Mouse (Mus musculus): Measurements from ENCODE around the gene Pbxip1. TPM values are rescaled to one million over a fixed set of nuclear protein-coding genes. Genes with fewer than 3 reads are reported as not detected.
A peak's percentile ranks its signal among the peaks of the same experiment; 100 is the strongest.

Pbxip1 gene
- polyA plus RNA-seq, 1 experiment from 2014 or later = 52.2 TPM

DNA sequence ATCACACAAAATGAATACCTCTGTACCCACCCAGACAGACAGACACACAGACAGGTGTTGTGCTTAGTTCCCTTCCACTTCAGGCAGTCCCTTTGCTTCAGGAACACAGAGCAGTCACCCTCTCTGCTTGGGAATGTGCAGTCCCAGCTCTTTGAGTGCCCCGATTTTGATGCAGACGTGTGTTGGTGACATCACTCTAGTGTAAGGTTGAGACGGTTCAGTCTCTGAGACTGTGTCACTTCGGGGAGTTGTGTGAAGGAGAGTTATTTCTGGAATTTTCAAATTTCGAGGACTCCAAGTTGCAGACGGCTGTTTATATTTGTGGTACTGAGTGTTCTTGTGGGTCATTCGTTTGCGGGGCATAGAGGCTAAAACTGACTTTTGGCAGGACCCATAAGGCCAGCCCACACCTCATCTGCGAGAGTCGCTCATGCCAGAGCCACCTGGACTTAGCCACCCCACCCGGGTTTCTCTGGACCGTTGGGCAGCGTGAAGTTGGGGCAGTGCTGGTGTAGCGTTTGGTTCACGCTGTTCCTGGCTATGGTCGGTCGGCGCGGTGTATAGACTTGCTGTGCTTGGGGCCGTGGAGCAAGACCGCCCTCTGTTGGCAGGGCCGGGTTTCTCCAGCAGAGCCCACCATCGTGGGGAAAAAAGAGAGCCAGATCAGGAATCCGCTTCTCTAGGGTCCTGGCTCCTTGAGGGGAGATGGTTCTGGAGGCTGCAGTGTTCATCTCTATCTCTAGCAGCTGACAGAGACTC is 48.4 kb downstream of the Pbxip1 start:
- ATAC-seq = peak; percentile 72
- H3K4me3 ChIP-seq (ENCODE audit: low read depth, low read length) = no peak overlapping the region
- H3K27ac ChIP-seq (ENCODE audit: low read depth, low read length) = no peak overlapping the region
- WGBS = 15% methylated on average over 24 of the region's 24 CpGs
- H3K27me3 ChIP-seq (replicated peaks; ENCODE audit: control insufficient read depth, insufficient read depth, low read length) = no peaks in the 10 kb centered on the region; the same call in 1 of the 2 replicates
- H3K9ac ChIP-seq (ENCODE audit: low read depth, low read length) = no peak overlapping the region
- H3K36me3 ChIP-seq (ENCODE audit: control insufficient read depth, insufficient read depth) = no peaks in the 10 kb centered on the region
- peak; percentile 99 for TF ChIP-seq CTCF (IDR thresholded peaks at IDR 0.05; ENCODE audit: low read depth)
- 0 out of 2 replicates have a peak, but pooled peaks cover 2% of the 10 kb centered on the region for H3K4me1 ChIP-seq (replicated peaks; ENCODE audit: control insufficient read depth, insufficient read depth, low read length)
- H3K9me3 ChIP-seq (ENCODE audit: control insufficient read depth) = no peaks in the 10 kb centered on the region
- peak overlapping the region; percentile 46 for H3K4me2 ChIP-seq (replicated peaks; ENCODE audit: low read depth)

DNA sequence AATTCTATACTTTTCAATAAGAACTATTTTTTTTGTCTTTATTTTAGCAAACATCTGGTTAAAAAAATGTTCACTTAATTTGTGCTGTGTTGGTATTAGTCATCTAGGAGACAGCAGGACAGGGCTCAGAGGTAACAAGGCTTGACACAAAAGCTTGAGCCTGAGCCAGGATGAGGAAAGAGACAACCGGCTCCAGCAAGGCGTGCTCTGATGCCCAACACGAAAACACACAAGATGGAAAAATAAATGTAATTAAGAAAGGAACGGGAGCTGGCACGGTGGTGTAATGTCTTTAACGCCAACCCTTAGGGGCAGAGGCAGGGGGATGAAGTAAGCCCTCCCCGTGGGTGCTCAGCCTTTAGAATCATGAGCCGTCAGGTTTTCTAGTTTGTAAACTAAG is 49.6 kb downstream of the Pbxip1 start:
- TF ChIP-seq CTCF (IDR thresholded peaks at IDR 0.05; ENCODE audit: low read depth) = no peak
- no peak for ATAC-seq

DNA sequence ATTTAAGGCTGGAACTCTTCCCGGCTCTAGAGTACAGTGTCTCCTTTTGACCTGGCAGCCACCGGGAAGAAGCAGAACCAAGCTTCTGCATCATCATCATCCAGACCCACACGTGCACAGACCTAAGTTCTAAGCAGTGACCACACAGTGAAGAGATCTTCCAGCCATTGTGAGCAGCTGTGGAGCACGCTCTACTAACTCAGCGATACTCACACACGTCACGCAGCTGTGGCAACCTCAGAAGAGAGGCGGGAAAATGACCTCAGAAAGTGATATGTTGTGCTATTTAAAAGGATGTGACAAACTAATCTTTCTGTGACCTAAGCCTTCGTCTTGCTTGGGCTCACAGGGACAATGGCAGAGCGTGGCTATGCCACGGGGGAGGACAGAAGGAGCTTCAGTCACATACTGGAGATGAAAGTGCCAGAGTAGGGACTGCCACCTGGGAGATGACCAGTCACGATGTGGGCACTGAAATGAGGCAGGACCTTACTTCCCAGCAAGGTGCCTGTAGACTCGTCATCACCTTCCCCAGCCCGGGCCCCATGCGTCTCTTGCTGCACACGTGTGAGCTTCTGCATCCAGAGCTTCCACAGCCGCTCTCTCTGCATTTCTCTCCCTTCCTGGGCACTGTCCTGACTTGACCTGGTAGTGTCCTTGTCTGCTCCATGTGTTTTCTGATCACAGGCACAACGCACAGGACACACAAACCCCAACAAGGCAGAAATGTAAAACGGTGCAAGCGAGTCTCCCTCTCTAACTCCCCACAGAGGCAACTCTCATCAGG is 50.6 kb downstream of the Pbxip1 start:
- no peak for ATAC-seq
- H3K36me3 ChIP-seq (ENCODE audit: control insufficient read depth, insufficient read depth) = no peaks in the 10 kb centered on the region
- H3K27me3 ChIP-seq (replicated peaks; ENCODE audit: control insufficient read depth, insufficient read depth, low read length) = no peaks in the 10 kb centered on the region; the same call in 1 of the 2 replicates
- 0 out of 2 replicates have a peak overlapping the region, but pooled peaks have one; percentile 21 for H3K4me2 ChIP-seq (replicated peaks; ENCODE audit: low read depth)
- H3K9ac ChIP-seq (ENCODE audit: low read depth, low read length) = no peak overlapping the region
- no peak overlapping the region for H3K27ac ChIP-seq (ENCODE audit: low read depth, low read length)
- 0 out of 2 replicates have a peak, but pooled peaks cover under 1% of the 10 kb centered on the region for H3K4me1 ChIP-seq (replicated peaks; ENCODE audit: control insufficient read depth, insufficient read depth, low read length)
- TF ChIP-seq CTCF (IDR thresholded peaks at IDR 0.05; ENCODE audit: low read depth) = no peak
- WGBS = 66% methylated on average over 20 of the region's 20 CpGs
- no peaks in the 10 kb centered on the region for H3K9me3 ChIP-seq (ENCODE audit: control insufficient read depth)
- H3K4me3 ChIP-seq (ENCODE audit: low read depth, low read length) = no peak overlapping the region

More for the DNA sequence above, 49.6 kb downstream of the Pbxip1 start:
- 85% methylated on average over 8 of the region's 8 CpGs for WGBS
- Histone ChIP-seq H3K27me3 (replicated peaks; ENCODE audit: control insufficient read depth, insufficient read depth, low read length) (no peaks in the 10 kb centered on the region; the same call in 1 of the 2 replicates), H3K4me1 (replicated peaks; ENCODE audit: control insufficient read depth, insufficient read depth, low read length) (0 out of 2 replicates have a peak, but pooled peaks cover 2% of the 10 kb centered on the region), H3K4me2 (replicated peaks; ENCODE audit: low read depth) (no peak overlapping the region), H3K4me3 (ENCODE audit: low read depth, low read length) (no peak overlapping the region), H3K9ac (ENCODE audit: low read depth, low read length) (no peak overlapping the region), H3K9me3 (ENCODE audit: control insufficient read depth) (no peaks in the 10 kb centered on the region), H3K27ac (ENCODE audit: low read depth, low read length) (no peak overlapping the region), H3K36me3 (ENCODE audit: control insufficient read depth, insufficient read depth) (no peaks in the 10 kb centered on the region)

DNA sequence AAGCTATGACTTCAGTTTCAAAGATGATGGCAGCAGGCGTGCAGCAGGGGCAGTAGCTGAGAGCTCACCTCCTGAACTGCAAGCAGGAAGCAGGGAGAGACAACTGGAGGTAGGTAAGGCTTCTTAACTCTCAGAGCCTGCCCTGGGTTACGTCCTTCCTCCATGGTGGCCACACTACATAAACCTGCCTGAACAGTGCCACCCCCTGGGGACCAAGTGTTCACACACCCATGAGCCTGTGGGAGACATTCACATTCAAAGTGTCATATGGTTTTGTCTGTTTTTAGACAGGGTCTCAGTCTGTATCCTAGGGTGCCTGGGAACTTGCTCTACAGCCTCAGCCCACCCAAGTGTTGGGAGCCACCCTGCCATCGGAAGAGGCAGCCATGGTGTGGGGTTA is 54.3 kb downstream of the Pbxip1 start:
- no peaks in the 10 kb centered on the region for H3K36me3 ChIP-seq (ENCODE audit: control insufficient read depth, insufficient read depth)
- no peak overlapping the region for H3K4me3 ChIP-seq (ENCODE audit: low read depth, low read length)
- H3K27me3 ChIP-seq (replicated peaks; ENCODE audit: control insufficient read depth, insufficient read depth, low read length) = no peaks in the 10 kb centered on the region; the same call in 1 of the 2 replicates
- TF ChIP-seq CTCF (IDR thresholded peaks at IDR 0.05; ENCODE audit: low read depth) = peak; percentile 46
- ATAC-seq = no peak
- no peak overlapping the region for H3K9ac ChIP-seq (ENCODE audit: low read depth, low read length)
- H3K4me2 ChIP-seq (replicated peaks; ENCODE audit: low read depth) = no peak overlapping the region
- no peak overlapping the region for H3K27ac ChIP-seq (ENCODE audit: low read depth, low read length)
- H3K9me3 ChIP-seq (ENCODE audit: control insufficient read depth) = no peaks in the 10 kb centered on the region
- H3K4me1 ChIP-seq (replicated peaks; ENCODE audit: control insufficient read depth, insufficient read depth, low read length) = no peaks in the 10 kb centered on the region
- 89% methylated on average over 3 of the region's 3 CpGs for WGBS

DNA sequence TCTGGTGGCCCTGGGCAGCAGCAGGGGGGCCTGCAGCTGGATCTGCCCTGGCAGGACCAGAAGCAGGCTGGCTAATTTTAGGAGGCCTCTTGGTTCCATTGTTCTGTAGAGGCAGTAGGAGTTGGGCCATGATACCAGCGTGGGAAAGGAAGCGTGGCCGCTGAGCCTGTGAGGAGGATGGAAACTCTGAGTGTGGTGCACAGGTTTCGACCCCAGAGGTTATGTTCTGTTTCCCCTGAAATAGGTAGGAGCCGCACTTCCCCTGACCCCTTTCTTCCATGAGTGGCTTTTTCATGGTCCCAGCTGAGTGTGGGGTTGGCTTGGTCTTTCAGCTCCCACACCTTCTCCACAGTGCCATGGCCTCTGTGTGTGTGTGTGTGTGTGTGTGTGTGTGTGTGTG is 55.1 kb downstream of the Pbxip1 start:
- no peak overlapping the region for H3K9ac ChIP-seq (ENCODE audit: low read depth, low read length)
- H3K27me3 ChIP-seq (replicated peaks; ENCODE audit: control insufficient read depth, insufficient read depth, low read length) = no peaks in the 10 kb centered on the region; the same call in 1 of the 2 replicates
- ATAC-seq = no peak
- H3K4me3 ChIP-seq (ENCODE audit: low read depth, low read length) = no peak overlapping the region
- WGBS = 81% methylated on average over 5 of the region's 5 CpGs
- no peaks in the 10 kb centered on the region for H3K4me1 ChIP-seq (replicated peaks; ENCODE audit: control insufficient read depth, insufficient read depth, low read length)
- no peak overlapping the region for H3K4me2 ChIP-seq (replicated peaks; ENCODE audit: low read depth)
- H3K36me3 ChIP-seq (ENCODE audit: control insufficient read depth, insufficient read depth) = no peaks in the 10 kb centered on the region
- no peak overlapping the region for H3K27ac ChIP-seq (ENCODE audit: low read depth, low read length)
- H3K9me3 ChIP-seq (ENCODE audit: control insufficient read depth) = no peaks in the 10 kb centered on the region
- no peak for TF ChIP-seq CTCF (IDR thresholded peaks at IDR 0.05; ENCODE audit: low read depth)

DNA sequence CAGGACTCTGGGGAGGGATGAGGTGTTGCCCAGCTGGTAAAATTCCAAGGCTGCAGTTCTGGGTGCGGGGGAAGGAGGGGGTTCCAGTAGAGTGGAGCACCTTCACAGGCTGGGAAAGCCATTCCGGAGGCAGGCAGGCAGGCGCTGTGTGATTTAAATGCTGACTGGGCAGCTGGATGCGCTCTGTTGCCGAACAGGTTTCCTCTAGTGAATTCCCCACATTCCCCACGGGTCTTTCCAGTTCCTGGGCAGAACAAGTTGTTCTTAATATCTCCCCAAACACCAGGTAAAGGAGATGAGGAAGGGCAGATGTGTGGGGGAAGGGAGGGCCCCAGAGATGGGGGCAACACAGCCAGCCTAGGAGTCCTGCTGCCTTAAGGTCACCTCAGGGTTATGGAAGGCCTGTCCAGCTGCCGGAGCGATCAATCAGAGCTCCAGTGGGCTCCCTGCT is 56.2 kb downstream of the Pbxip1 start:
- TF ChIP-seq CTCF (IDR thresholded peaks at IDR 0.05; ENCODE audit: low read depth) = no peak
- no peaks in the 10 kb centered on the region for H3K4me1 ChIP-seq (replicated peaks; ENCODE audit: control insufficient read depth, insufficient read depth, low read length)
- no peaks in the 10 kb centered on the region for H3K9me3 ChIP-seq (ENCODE audit: control insufficient read depth)
- H3K27ac ChIP-seq (ENCODE audit: low read depth, low read length) = no peak overlapping the region
- H3K4me2 ChIP-seq (replicated peaks; ENCODE audit: low read depth) = no peak overlapping the region
- H3K9ac ChIP-seq (ENCODE audit: low read depth, low read length) = no peak overlapping the region
- ATAC-seq = no peak
- H3K27me3 ChIP-seq (replicated peaks; ENCODE audit: control insufficient read depth, insufficient read depth, low read length) = no peaks in the 10 kb centered on the region
- H3K36me3 ChIP-seq (ENCODE audit: control insufficient read depth, insufficient read depth) = no peaks in the 10 kb centered on the region
- no peak overlapping the region for H3K4me3 ChIP-seq (ENCODE audit: low read depth, low read length)
- 36% methylated on average over 8 of the region's 8 CpGs for WGBS

Data from intestine, postnatal 0 days (tissue).